Mouse (Mus musculus) kidney, postnatal 0 days (tissue): Measurements from ENCODE around the gene Jsrp1. TPM values are rescaled to one million over a fixed set of nuclear protein-coding genes. Genes with fewer than 3 reads are reported as not detected.

Experiments used
- ATAC-seq: fragments of 200-750 bp; cut with Nextera tagmentation; replicated peaks from 2 replicates; pipeline ENCODE4 v1.8.0; 2017; ENCODE audit warnings: low read depth, moderate number of reproducible peaks, moderate TSS enrichment, moderate library complexity; ENCODE audit not compliant: low FRiP score
- DNase-seq: peaks from one replicate; pipeline ENCODE4 v3.0.0-alpha.2; 2016; ENCODE audit warnings: low spot score
- H3K27ac ChIP-seq: fragments of 300-500 bp; sonication (generic); 2 replicates; pipeline ENCODE4 v1.5.1; 2014; ENCODE audit warnings: mild to moderate bottlenecking
- H3K27me3 ChIP-seq: fragments of 300-500 bp; sonication (generic); 2 replicates; pipeline ENCODE4 v1.6.1; 2014; ENCODE audit warnings: low read length, mixed read lengths; ENCODE audit not compliant: insufficient read depth
- H3K36me3 ChIP-seq: fragments of 300-500 bp; sonication (generic); 2 replicates; pipeline ENCODE4 v1.6.1; 2014; ENCODE audit warnings: low read length, mixed read lengths; ENCODE audit not compliant: insufficient read depth
- H3K4me1 ChIP-seq: fragments of 300-500 bp; sonication (generic); replicated peaks from 2 replicates; pipeline ENCODE4 v1.6.1; 2014; ENCODE audit warnings: antibody characterized with exemption, low read length, mixed read lengths; ENCODE audit not compliant: insufficient read depth
- H3K4me2 ChIP-seq: fragments of 300-500 bp; sonication (generic); 2 replicates; pipeline ENCODE4 v1.6.1; 2014; ENCODE audit warnings: mild to moderate bottlenecking, low read length, moderate library complexity, mixed read lengths
- H3K4me3 ChIP-seq: fragments of 300-500 bp; sonication (generic); replicated peaks from 2 replicates; pipeline ENCODE4 v1.5.1; 2014; ENCODE audit warnings: low read depth, low read length
- H3K9ac ChIP-seq: fragments of 300-500 bp; sonication (generic); 2 replicates; pipeline ENCODE4 v1.6.1; 2014; ENCODE audit warnings: low read depth, low read length
- H3K9me3 ChIP-seq: fragments of 300-500 bp; sonication (generic); replicated peaks from 2 replicates; pipeline ENCODE4 v1.6.1; 2016; ENCODE audit warnings: low read length, inconsistent platforms, mixed read lengths
- CTCF ChIP-seq: IDR thresholded peaks from 2 replicates; pipeline ENCODE4 v1.5.1; 2016; ENCODE audit warnings: antibody characterized with exemption, low read depth, mild to moderate bottlenecking, moderate library complexity
- WGBS: fragments of 180-500 bp; shearing (Covaris S2); extraction: QIAGEN DNeasy Blood & Tissue Kit; methylation state at CpG from one replicate; pipeline ENCODE4 v1.1.7; 2014; 5-methylcytosine and 5-hydroxymethylcytosine counted together
- polyA plus RNA-seq: library from polyadenylated mRNA; unstranded; fragments of >200 nt; fragmentation: Nextera tagmentation; extraction: Ambion mirVana; gene quantifications from 2 replicates; pipeline ENCODE4 v1.2.1, GENCODE M21; 2015

Jsrp1 gene
- polyA plus RNA-seq, 1 experiment from 2014 or later: 4.6 TPM

DNA sequence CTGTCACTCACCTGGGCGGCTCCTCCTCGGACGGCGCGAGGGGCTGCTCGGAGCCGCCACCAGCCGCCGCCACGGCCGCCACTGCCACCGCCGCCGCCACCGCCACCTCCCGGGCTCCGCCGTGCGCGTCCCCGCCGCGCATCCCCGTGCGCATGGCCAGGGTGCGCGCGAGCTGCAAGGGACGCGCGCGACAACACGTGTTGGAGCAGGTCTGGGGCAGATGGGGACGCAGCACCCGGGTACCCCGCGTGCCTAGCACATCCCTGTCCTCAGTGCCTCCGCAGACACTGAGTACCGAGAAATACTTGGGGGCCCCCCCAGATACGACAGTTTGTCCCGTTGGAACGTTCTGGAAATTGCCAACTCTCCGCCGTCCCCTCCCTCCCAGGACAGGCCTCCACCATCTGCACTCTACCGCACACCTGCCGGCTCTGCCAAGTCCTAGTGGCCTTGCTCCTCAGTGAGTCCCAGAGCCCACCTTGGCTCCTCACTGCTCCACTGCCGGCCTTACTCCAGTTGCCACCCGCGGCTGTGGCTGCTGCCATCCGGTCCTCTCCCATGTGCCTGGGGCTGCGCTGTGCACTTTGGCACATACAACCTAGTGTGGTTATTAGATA is 30.7 kb upstream of the Jsrp1 start, which contains the start of gene Lingo3:
Lingo3 (minus strand) TSS at position 109 of the 617 bp plus-strand sequence.
- peak within 1 kb of the TSS; percentile 38 for H3K4me3 ChIP-seq
- peaks cover 20% of the 10 kb centered on the region for H3K27me3 ChIP-seq
- H3K9me3 ChIP-seq: no peaks in the 10 kb centered on the region
- no peak for TF ChIP-seq CTCF
- H3K36me3 ChIP-seq: no peaks in the 10 kb centered on the region
- peak within 1 kb of the TSS; percentile 42 for H3K9ac ChIP-seq
- no peak within 1 kb of the TSS for H3K27ac ChIP-seq
- ATAC-seq: no peak; the same call in 1 of the 2 replicates
- DNase-seq: no peak
- H3K4me2 ChIP-seq: peak within 1 kb of the TSS; percentile 84
- WGBS: 4% methylated on average over 51 of the region's 51 CpGs
- H3K4me1 ChIP-seq: no peaks in the 10 kb centered on the region

DNA sequence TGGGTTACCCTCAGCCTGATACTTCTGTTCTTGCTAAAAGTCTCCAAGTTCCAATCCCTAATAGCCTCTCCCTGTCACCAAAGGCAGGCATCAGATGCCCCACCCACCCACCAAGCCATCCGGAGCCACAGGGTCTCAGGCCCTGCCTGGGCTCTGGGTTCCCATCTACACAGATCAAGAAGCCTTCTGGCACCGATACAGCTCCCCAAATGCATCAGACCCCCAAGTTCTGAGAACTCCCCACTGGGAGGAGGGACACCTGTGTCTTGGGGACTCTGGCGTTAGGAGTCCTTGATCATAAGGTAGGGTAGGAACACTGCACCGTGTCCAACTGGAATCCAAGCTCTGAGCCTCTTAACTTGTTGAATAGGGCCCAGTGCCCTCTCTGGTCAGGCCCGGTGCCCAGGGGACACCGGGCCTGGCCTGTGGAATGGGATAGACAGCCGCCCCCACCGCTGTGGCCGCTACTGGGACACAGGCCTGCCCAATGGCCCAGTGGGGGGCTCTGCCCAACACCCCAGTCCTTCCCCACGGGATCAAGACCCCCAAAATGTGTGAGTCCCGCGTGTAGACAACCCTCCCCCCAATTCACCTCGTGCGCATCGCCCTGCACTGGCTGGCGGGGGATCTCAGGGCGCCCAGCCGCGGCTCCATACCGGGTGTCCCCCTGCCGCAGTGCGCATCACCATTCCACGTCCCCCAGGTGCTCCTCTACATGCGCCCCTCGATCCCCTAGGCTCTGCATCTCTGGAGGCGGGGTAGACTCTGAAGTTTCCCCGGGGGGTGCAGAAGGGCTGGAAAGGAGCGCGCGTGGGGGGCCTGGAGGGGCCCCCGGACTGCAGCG is 30.0 kb upstream of the Jsrp1 start:
- DNase-seq (no peak), ATAC-seq (no peak)
- Histone ChIP-seq H3K9ac (peak overlapping the region; percentile 42), H3K4me1 (no peaks in the 10 kb centered on the region), H3K27ac (no peak overlapping the region), H3K4me2 (peak overlapping the region; percentile 84), H3K36me3 (no peaks in the 10 kb centered on the region), H3K9me3 (no peaks in the 10 kb centered on the region), H3K4me3 (peak overlapping the region; percentile 38), H3K27me3 (peaks cover 20% of the 10 kb centered on the region)
- 10% methylated on average over 30 of the region's 32 CpGs for WGBS
- TF ChIP-seq CTCF: no peak

DNA sequence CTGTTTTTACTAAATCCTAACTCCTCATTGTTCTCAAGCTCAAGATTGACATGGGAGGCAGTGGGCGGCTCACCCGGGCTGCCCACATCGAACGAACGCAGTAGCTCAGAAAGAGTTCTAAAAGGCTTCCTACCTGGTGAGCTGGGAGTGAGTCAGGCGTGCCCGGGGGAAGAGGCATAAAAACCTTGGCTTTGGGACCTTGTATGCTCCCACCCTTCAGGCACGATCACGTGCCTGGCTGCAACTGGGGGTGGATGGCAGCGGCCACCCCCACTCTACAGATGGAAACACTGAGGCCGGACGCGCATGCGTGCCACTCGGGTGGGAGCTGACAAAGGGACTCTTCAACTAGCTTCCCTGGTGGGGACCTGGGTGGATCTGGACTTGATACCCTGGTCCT is 29.0 kb upstream of the Jsrp1 start:
- ATAC-seq: no peak
- Histone ChIP-seq H3K36me3 (no peaks in the 10 kb centered on the region), H3K27me3 (peaks cover 20% of the 10 kb centered on the region), H3K9me3 (no peaks in the 10 kb centered on the region), H3K27ac (no peak overlapping the region), H3K4me2 (no peak overlapping the region), H3K4me1 (no peaks in the 10 kb centered on the region), H3K9ac (no peak overlapping the region), H3K4me3 (no peak overlapping the region)
- no peak for DNase-seq
- TF ChIP-seq CTCF: no peak
- 80% methylated on average over 15 of the region's 15 CpGs for WGBS

GRCm38 (mm10) chr10:80841685-80842084 is 28.4 kb upstream of the Jsrp1 start:
- no peaks in the 10 kb centered on the region for H3K36me3 ChIP-seq
- H3K9ac ChIP-seq: no peak overlapping the region
- H3K4me3 ChIP-seq: no peak overlapping the region
- H3K9me3 ChIP-seq: no peaks in the 10 kb centered on the region
- DNase-seq (no peak), ATAC-seq (no peak)
- H3K4me2 ChIP-seq: no peak overlapping the region
- H3K4me1 ChIP-seq: no peaks in the 10 kb centered on the region
- WGBS: 89% methylated on average over 2 of the region's 2 CpGs
- TF ChIP-seq CTCF: no peak
- H3K27me3 ChIP-seq: peaks cover 21% of the 10 kb centered on the region
- no peak overlapping the region for H3K27ac ChIP-seq

DNA sequence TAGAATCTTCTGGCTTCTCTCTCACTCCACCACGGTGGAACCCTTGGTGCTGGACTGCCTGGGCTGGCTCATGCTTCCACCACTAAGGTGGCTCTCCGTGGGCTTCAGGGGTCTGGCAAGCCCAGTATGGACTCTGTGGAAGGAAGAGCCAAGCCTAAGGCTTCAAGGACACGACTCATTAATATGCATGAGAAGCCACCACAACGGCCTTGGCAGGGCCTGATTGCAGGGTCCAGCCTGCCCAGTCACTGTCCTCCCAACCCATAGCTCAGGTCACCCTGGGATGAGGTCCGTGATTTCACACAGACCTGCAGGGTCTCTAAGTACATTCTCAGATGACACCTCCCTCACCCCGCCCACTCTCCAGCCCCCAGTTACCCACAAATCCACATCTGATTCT is 26.6 kb upstream of the Jsrp1 start:
- no peaks in the 10 kb centered on the region for H3K36me3 ChIP-seq
- no peak for ATAC-seq

GRCm38 (mm10) chr10:80838346-80838912 is 25.1 kb upstream of the Jsrp1 start:
- Histone ChIP-seq H3K4me2 (no peak overlapping the region), H3K36me3 (no peaks in the 10 kb centered on the region), H3K4me3 (no peak overlapping the region), H3K27ac (no peak overlapping the region), H3K4me1 (no peaks in the 10 kb centered on the region), H3K9me3 (no peaks in the 10 kb centered on the region), H3K9ac (no peak overlapping the region), H3K27me3 (peaks cover 18% of the 10 kb centered on the region)
- no peak for TF ChIP-seq CTCF
- DNase-seq (no peak), ATAC-seq (no peak)
- WGBS: 66% methylated on average over 2 of the region's 2 CpGs

More for the DNA sequence above, 26.6 kb upstream of the Jsrp1 start:
- Histone ChIP-seq H3K27ac (no peak overlapping the region), H3K27me3 (peaks cover 29% of the 10 kb centered on the region), H3K4me2 (no peak overlapping the region), H3K9ac (no peak overlapping the region), H3K4me1 (no peaks in the 10 kb centered on the region), H3K9me3 (no peaks in the 10 kb centered on the region), H3K4me3 (no peak overlapping the region)
- no peak for TF ChIP-seq CTCF
- DNase-seq: no peak
- 57% methylated on average over 6 of the region's 6 CpGs for WGBS
